Mouse (Mus musculus): ENCODE data around the gene Med27.

- TF ChIP-seq GATA1 (IDR thresholded peaks at IDR 0.05; ENCODE audit: low read length) (no peak), TAL1 (IDR thresholded peaks at IDR 0.05; ENCODE audit: low read length) (no peak)
These were observed 145.0 kb downstream of the Med27 start for GRCm38 (mm10) chr2:29491656-29492055.

Data from erythroblast, embryonic 14.5 days (primary cell).